Mouse (Mus musculus) retina, postnatal 1 day (tissue): ENCODE data around the gene Acbd5.
"Not testable (repeated sequence)": the region's sequence is repeated elsewhere in the genome, so short reads cannot be mapped to it uniquely, and the experiment has no call there.

ENCODE experiments used
- DNase-seq: peaks from one replicate; pipeline ENCODE4 v3.0.0-alpha.2; 2012

The Acbd5 gene

GRCm38 (mm10) chr2:23067552-23068369 is at the start of gene Acbd5:
Gene Acbd5 (plus strand): TSS chr2:23068167.
- peak; percentile 98 for DNase-seq

GRCm38 (mm10) chr2:23019170-23019569 is 48.8 kb upstream of the Acbd5 start:
- DNase-seq, result no peak

GRCm38 (mm10) chr2:23021320-23021719 is 46.6 kb upstream of the Acbd5 start:
- no peak for DNase-seq

- peak; percentile 48 for DNase-seq
These were observed 46.2 kb upstream of the Acbd5 start for GRCm38 (mm10) chr2:23021721-23022120.

- no peak for DNase-seq
These were observed 44.9 kb upstream of the Acbd5 start for GRCm38 (mm10) chr2:23023023-23023422.

GRCm38 (mm10) chr2:23023714-23024282 is 44.2 kb upstream of the Acbd5 start:
- DNase-seq, result no peak

GRCm38 (mm10) chr2:23026379-23026778 is 41.6 kb upstream of the Acbd5 start:
- no peak for DNase-seq

- no peak for DNase-seq
These were observed 39.1 kb upstream of the Acbd5 start for GRCm38 (mm10) chr2:23028826-23029225.

- no peak for DNase-seq
These were observed 37.3 kb upstream of the Acbd5 start for GRCm38 (mm10) chr2:23030631-23031030.

- no peak for DNase-seq
These were observed 33.1 kb upstream of the Acbd5 start for GRCm38 (mm10) chr2:23034692-23035435.

GRCm38 (mm10) chr2:23035467-23035866 is 32.5 kb upstream of the Acbd5 start:
- DNase-seq, result no peak

- no peak for DNase-seq
These were observed 28.6 kb upstream of the Acbd5 start for GRCm38 (mm10) chr2:23039082-23040000.

- peak; percentile 98 for DNase-seq
These were observed 27.8 kb upstream of the Acbd5 start, which contains the start of gene Abi1 for GRCm38 (mm10) chr2:23040001-23040646. Gene Abi1 (minus strand): TSS chr2:23040241.

GRCm38 (mm10) chr2:23040690-23041089 is 27.3 kb upstream of the Acbd5 start:
- not testable (repeated sequence) for DNase-seq

GRCm38 (mm10) chr2:23041457-23041856 is 26.5 kb upstream of the Acbd5 start:
- DNase-seq, result no peak

GRCm38 (mm10) chr2:23042189-23042588 is 25.8 kb upstream of the Acbd5 start:
- no peak for DNase-seq

- peak; percentile 29 for DNase-seq
These were observed 22.3 kb upstream of the Acbd5 start for GRCm38 (mm10) chr2:23045703-23046102.

- no peak for DNase-seq
These were observed 20.0 kb upstream of the Acbd5 start for GRCm38 (mm10) chr2:23048006-23048405.

GRCm38 (mm10) chr2:23051890-23052289 is 16.1 kb upstream of the Acbd5 start:
- no peak for DNase-seq

GRCm38 (mm10) chr2:23052523-23052922 is 15.4 kb upstream of the Acbd5 start:
- no peak for DNase-seq

- DNase-seq, result no peak
These were observed 387 bp downstream of the Acbd5 start for GRCm38 (mm10) chr2:23068370-23068737.
